Mouse (Mus musculus): ENCODE measurements at regions not wholly inside any gene's neighbourhood (a gene's known extent, or its start where the extent isn't known, plus 50 kb on each side); places are given as distances from the start of the nearest gene placed in this dataset.
"Not testable (repeated sequence)": the region's sequence is repeated elsewhere in the genome, so short reads cannot be mapped to it uniquely, and the experiment has no call there.

DNA sequence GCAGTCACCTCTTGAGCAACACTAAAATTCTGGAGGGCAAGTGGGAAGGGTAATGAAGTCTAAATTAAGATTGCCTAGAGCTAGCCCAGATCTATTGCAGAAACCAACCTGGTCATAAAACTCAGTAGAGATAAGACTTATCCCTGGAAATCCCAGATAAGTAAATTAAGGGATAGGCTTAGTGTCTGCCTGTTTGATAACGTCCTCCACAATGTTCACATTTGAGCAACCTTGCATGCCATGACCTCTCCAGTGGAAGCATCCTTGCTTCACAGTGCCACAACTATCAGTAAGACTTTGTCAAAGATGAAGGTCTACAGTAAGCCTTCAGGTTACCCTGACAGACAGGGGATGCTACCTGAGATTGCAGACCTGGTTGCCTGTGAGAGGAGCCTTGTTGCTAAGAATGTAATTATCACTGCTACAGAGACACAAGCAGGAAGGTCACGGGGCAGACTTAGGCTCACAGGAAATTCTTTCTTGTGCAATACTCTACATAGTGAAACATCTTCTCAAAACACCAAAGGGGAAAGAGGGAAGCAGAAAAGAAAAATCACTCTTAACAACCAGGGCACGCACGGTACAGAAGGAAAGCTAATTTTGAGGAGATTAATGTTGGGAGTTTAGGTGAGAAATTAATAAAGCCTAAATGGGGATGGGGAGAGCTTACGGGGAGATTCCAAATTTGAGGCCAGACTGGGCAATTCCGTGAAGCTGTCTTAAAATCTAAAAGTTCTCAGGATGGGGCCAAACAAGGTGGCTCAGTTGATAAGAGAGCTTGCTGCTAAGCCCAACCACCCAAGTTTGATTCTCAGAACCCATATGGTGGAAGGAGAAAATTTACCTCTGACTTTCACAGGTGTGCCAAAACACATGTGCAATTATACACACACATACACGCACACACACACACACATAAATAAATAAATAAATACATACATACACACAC, 56.9 kb upstream of the Prdm9 start:
- Histone ChIP-seq H3K27ac (no peak overlapping the region), H3K4me1 (peaks cover 17% of the 10 kb centered on the region), H3K4me3 (no peak overlapping the region), H3K9ac (no peak overlapping the region), H3K9me3 (replicated peaks) (no peaks in the 10 kb centered on the region), H3K27me3 (replicated peaks) (no peaks in the 10 kb centered on the region), H3K4me2 (peak overlapping the region; percentile 37), H3K36me3 (no peaks in the 10 kb centered on the region)
- WGBS (ENCODE audit: insufficient replicate concordance), result 42% methylated on average over 7 of the region's 7 CpGs
- peak; percentile 76 for ATAC-seq

GRCm38 (mm10) chr17:15622913-15623312, 58.8 kb upstream of the Prdm9 start:
- H3K9me3 ChIP-seq (replicated peaks), result no peaks in the 10 kb centered on the region
- H3K9ac ChIP-seq, result no peak overlapping the region
- ATAC-seq, result no peak
- no peak overlapping the region for H3K4me2 ChIP-seq
- H3K27ac ChIP-seq, result no peak overlapping the region
- peaks cover 17% of the 10 kb centered on the region for H3K4me1 ChIP-seq
- H3K4me3 ChIP-seq, result no peak overlapping the region
- WGBS (ENCODE audit: insufficient replicate concordance), result 9% methylated on average over 2 of the region's 2 CpGs
- H3K27me3 ChIP-seq (replicated peaks), result no peaks in the 10 kb centered on the region
- no peaks in the 10 kb centered on the region for H3K36me3 ChIP-seq

GRCm38 (mm10) chr17:15630792-15631191, 66.6 kb upstream of the Prdm9 start:
- H3K27me3 ChIP-seq (replicated peaks), result 0 out of 2 replicates have a peak, but pooled peaks cover 5% of the 10 kb centered on the region
- no peak overlapping the region for H3K4me3 ChIP-seq
- no peaks in the 10 kb centered on the region for H3K36me3 ChIP-seq
- 56% methylated on average over 5 of the region's 5 CpGs for WGBS (ENCODE audit: insufficient replicate concordance)
- ATAC-seq, result no peak
- no peak overlapping the region; the same call in 1 of the 2 replicates for H3K4me2 ChIP-seq
- no peaks in the 10 kb centered on the region; the same call in 1 of the 2 replicates for H3K9me3 ChIP-seq (replicated peaks)
- H3K4me1 ChIP-seq, result no peaks in the 10 kb centered on the region
- no peak overlapping the region for H3K27ac ChIP-seq
- no peak overlapping the region for H3K9ac ChIP-seq

GRCm38 (mm10) chr17:15631626-15632025, 67.5 kb upstream of the Prdm9 start:
- peak overlapping the region; percentile 7; the same call in 1 of the 2 replicates for H3K4me3 ChIP-seq
- no peak overlapping the region for H3K27ac ChIP-seq
- H3K4me2 ChIP-seq, result peak overlapping the region; percentile 53
- H3K9me3 ChIP-seq (replicated peaks), result no peaks in the 10 kb centered on the region; the same call in 1 of the 2 replicates
- H3K9ac ChIP-seq, result no peak overlapping the region
- 8% methylated on average over 11 of the region's 11 CpGs for WGBS (ENCODE audit: insufficient replicate concordance)
- H3K36me3 ChIP-seq, result no peaks in the 10 kb centered on the region
- ATAC-seq, result no peak
- no peaks in the 10 kb centered on the region for H3K4me1 ChIP-seq
- 0 out of 2 replicates have a peak, but pooled peaks cover 5% of the 10 kb centered on the region for H3K27me3 ChIP-seq (replicated peaks)

GRCm38 (mm10) chr17:15632090-15632489, 67.9 kb upstream of the Prdm9 start:
- Histone ChIP-seq H3K4me1 (no peaks in the 10 kb centered on the region), H3K9me3 (replicated peaks) (no peaks in the 10 kb centered on the region; the same call in 1 of the 2 replicates), H3K4me2 (peak overlapping the region; percentile 53), H3K36me3 (no peaks in the 10 kb centered on the region), H3K27ac (no peak overlapping the region), H3K27me3 (replicated peaks) (0 out of 2 replicates have a peak, but pooled peaks cover 5% of the 10 kb centered on the region), H3K9ac (no peak overlapping the region), H3K4me3 (no peak overlapping the region)
- whole genome bisulfite sequencing (ENCODE audit: insufficient replicate concordance), result 6% methylated on average over 1 of the region's 1 CpGs
- ATAC-seq, result no peak

GRCm38 (mm10) chr17:15639111-15639865, 65.5 kb upstream of the Chd1 start:
- H3K4me1 ChIP-seq; H3K36me3 ChIP-seq; H3K4me3 ChIP-seq; H3K27ac ChIP-seq; H3K4me2 ChIP-seq; H3K9me3 ChIP-seq (replicated peaks); ATAC-seq; H3K27me3 ChIP-seq (replicated peaks); H3K9ac ChIP-seq: not testable (repeated sequence)
- WGBS (ENCODE audit: insufficient replicate concordance), result 71% methylated on average over 12 of the region's 12 CpGs

DNA sequence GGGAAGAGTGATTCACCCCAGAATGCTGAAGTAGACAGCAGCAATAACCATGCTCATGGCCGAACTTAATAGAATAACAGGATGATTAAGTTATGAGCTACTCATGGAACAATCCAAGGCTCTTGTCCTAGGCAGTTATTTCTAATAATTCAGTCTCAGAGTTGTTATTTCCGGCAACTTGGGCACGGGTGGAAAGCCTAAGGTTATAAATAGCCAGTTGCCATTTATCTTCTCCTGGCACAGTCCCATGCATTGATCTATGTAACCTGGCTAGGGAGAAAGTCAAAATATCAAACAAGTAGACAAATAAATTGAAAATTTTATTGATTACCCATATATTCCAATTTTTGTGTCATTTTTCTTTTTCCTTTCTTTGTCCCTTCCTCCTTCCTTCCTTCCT, 64.0 kb upstream of the Chd1 start:
- Histone ChIP-seq H3K4me3 (no peak overlapping the region), H3K27ac (no peak overlapping the region), H3K27me3 (replicated peaks) (no peaks in the 10 kb centered on the region), H3K4me1 (no peaks in the 10 kb centered on the region), H3K4me2 (no peak overlapping the region), H3K36me3 (no peaks in the 10 kb centered on the region), H3K9me3 (replicated peaks) (no peaks in the 10 kb centered on the region), H3K9ac (no peak overlapping the region)
- WGBS (ENCODE audit: insufficient replicate concordance), result 61% methylated on average over 3 of the region's 3 CpGs
- ATAC-seq, result no peak

GRCm38 (mm10) chr17:15641764-15642163, 63.0 kb upstream of the Chd1 start:
- Histone ChIP-seq H3K4me1 (no peaks in the 10 kb centered on the region), H3K9ac (no peak overlapping the region), H3K4me2 (no peak overlapping the region), H3K27ac (no peak overlapping the region), H3K36me3 (no peaks in the 10 kb centered on the region), H3K4me3 (no peak overlapping the region), H3K9me3 (replicated peaks) (no peaks in the 10 kb centered on the region), H3K27me3 (replicated peaks) (no peaks in the 10 kb centered on the region)
- WGBS (ENCODE audit: insufficient replicate concordance), result 60% methylated on average over 3 of the region's 3 CpGs
- no peak for ATAC-seq

GRCm38 (mm10) chr17:15646768-15647167, 58.0 kb upstream of the Chd1 start:
- Histone ChIP-seq H3K27ac (no peak overlapping the region), H3K9me3 (replicated peaks) (no peaks in the 10 kb centered on the region), H3K9ac (no peak overlapping the region), H3K27me3 (replicated peaks) (no peaks in the 10 kb centered on the region), H3K4me3 (no peak overlapping the region), H3K4me2 (no peak overlapping the region), H3K36me3 (no peaks in the 10 kb centered on the region), H3K4me1 (no peaks in the 10 kb centered on the region)
- 45% methylated on average over 1 of the region's 1 CpGs for WGBS (ENCODE audit: insufficient replicate concordance)
- ATAC-seq, result no peak

DNA sequence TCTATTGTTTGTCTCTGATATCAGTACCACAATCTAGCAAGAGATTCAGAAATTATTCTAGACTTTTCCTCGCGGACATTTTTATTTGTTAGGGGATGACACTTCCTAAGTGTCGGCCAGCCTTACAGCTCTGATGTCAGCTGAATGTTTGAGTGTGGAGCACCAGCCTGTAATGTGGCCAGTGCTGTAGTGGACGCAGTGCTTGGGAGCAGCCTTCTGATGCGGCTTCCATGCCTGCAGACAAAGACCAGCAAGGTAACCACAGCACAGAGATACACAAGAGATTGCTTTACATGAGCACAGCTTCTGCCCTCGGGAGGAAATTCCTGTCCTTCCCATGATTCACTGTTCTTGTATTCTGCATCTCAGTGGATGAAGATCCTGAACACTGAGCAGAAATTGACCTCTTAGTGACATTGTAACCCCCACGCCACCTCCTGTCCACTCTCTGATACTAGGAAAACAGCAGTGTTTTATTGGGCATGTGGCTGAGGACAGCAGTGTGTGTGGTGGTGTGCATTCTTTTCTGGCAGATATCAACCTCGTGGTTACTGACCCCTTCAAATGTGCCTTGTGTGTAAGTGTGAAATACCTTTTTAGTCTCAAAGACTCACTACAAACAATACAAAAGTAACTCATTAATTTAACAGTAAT, 54.6 kb upstream of the Chd1 start:
- H3K4me3 ChIP-seq, result no peak overlapping the region
- no peaks in the 10 kb centered on the region for H3K9me3 ChIP-seq (replicated peaks)
- WGBS (ENCODE audit: insufficient replicate concordance), result 44% methylated on average over 8 of the region's 8 CpGs
- H3K36me3 ChIP-seq, result no peaks in the 10 kb centered on the region
- H3K27me3 ChIP-seq (replicated peaks), result no peaks in the 10 kb centered on the region
- no peak overlapping the region for H3K9ac ChIP-seq
- ATAC-seq, result no peak
- no peak overlapping the region for H3K4me2 ChIP-seq
- H3K27ac ChIP-seq, result no peak overlapping the region
- H3K4me1 ChIP-seq, result no peaks in the 10 kb centered on the region

- Histone ChIP-seq H3K36me3 (no peaks in the 10 kb centered on the region), H3K27ac (no peak overlapping the region), H3K9ac (no peak overlapping the region), H3K4me1 (0 out of 2 replicates have a peak, but pooled peaks cover under 1% of the 10 kb centered on the region), H3K27me3 (replicated peaks) (no peaks in the 10 kb centered on the region), H3K4me2 (no peak overlapping the region), H3K4me3 (no peak overlapping the region), H3K9me3 (replicated peaks) (no peaks in the 10 kb centered on the region)
- WGBS (ENCODE audit: insufficient replicate concordance), result 49% methylated on average over 3 of the region's 3 CpGs
- no peak for ATAC-seq
Observed at GRCm38 (mm10) chr17:15651869-15652268, 52.9 kb upstream of the Chd1 start.
